Mouse (Mus musculus): Measurements from ENCODE around the gene Ehbp1l1.

The Ehbp1l1 gene

DNA sequence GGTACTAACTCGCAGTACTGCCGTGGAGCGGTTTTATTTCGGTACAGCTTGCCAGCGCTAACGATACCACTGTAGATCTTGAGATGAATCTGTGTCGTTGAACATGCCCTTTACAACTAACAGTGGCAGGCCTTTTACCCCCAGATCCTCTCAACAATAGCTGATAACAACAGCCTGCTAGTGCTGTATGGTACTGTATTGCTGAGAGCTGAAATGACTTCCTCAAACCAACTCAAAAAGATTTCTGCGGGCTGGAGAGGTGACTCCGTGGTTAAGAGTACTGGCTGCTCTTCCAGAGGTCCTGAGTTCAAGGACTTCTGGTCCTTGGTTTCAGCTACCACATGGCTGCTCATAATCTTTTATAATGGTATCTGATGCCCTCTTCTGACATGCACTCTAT is 8.2 kb upstream of the Ehbp1l1 start:
- DNase-seq (ENCODE audit: low read depth) = no peak

DNA sequence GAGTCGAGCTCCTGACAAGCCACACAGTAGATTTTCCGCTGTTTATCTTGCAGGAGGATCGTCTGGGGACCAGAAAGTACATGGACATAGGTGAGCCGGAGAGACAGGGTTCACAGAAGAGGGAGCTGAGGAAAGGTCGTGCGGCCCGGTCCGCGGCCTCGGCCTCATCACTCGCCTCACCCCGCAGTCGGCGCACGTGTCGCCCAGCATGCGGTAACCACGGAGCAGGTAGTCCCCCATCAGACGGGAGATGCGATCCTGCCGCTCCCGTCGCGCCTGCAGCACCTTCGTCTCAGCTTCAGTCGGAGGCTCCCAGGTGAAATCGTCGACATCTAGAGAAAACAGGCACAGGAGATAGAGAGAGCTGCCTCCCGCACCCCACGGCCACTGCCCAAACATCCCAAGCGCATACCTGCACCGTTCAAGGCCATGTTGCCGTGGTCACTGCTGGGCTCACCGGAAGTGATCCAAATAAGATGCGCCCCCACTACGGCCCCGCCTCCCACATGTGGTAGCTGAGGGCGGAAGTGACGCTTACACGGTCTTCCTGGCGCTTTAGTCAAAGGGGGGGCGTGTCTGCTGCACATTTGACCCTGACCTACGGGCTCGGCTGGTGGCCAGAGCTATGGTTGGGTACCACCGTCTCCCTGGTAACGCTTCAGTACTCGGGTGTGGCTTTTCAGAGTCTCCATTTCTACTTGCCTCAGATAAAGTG is 5.3 kb upstream of the Ehbp1l1 start:
- peak; percentile 82 for DNase-seq (ENCODE audit: low read depth)

DNA sequence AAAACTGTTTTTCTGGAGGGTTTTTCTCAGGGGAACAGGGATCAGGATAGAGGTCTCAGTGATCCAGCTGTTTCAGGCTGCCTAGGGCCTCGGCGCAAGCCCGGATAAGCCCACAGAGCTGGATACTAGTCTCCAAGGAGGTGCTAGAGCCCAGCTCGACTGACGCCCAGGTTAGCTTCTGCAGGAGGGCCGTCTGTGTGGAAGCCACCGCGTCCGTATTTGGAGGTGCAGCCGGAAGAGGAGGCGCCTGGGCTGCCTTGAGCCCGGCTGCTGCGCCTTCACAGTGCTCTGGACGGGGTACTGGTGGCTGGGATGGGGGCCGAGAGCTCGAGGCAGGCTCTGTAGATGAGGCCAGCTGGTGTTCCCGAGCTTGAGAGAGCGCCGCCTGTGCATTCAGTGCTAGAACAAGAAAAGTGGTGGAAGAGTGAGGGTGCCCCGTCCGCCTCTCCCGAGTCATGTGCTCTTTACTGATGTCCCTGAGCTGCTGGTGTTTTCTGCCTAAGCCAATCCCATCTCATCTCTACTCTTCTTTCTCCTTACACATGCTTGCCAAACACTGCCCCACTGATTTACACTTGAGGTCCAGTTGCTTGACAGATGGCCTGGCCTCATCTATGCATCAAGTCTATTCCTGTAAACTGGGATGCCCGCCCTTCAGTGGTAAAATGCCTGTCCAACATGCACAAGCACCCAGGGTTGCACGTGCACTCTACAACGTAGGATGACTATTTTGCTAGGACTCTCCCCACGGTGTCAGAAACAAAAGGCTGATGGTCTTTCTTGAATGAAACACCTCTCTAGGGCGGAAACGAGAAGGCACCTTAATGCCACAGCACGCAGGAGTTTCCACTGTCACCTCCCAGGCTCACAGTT is 4.4 kb upstream of the Ehbp1l1 start:
- no peak for DNase-seq (ENCODE audit: low read depth)

DNA sequence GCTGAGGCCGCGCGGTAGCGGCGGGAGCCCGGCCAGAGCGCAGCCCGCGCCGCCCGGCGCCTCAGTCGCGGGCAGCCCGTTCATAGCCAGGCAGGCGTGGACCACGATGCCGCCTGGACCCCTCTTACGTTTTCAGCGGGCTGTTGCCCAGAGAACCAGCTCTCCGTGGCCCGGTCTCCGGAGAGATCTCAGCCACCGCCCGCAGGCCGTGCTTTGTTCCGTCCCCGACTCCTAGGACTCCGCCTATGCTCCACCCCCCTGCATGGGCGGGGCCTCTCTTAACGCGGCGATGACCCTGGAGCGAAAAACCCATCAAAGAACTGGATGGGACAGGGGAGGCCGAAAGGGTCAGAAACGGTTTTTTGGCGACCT is 3.3 kb upstream of the Ehbp1l1 start, which contains the start of gene Fam89b:
TSS of gene Fam89b (minus strand) at position 210 of the 372 bp plus-strand sequence.
- no peak for DNase-seq (ENCODE audit: low read depth)

DNA sequence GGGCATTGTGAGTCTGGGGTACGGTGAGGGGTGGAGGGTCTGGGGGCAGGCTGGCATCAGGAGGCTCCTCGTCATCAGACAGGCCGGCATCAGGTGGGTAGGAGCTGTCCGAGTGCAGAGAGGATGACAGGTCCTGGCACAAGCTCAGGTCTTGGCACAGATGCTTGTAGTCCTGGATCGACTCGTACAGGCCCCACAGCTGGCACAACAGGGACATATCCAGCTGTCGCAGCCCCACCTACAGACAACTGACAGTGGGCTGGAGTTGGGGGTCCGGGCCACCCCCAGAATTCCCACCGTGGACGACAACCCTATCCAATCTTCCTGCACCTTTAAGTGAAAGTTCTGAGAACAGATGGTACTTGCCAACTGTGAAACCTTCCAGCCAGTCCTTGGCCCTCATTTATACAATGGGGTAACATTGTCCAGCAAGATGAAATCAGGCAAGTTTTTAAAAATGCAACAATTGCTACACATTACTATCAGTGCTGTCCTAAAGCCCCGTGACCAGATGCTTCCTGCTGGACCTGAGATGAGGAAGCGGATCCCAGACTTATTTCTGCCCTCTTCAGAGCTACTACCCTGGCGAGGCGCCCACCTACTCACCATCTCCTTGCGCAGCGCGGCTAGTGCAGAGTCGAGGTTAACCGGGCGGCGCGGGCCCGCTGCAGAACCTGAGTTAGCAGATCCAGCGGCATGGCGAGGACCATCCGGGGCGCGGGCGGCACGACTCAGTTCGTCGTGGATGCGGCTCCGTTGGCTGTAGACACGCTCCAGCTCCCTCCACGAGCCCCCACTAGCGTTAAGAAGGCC is 2.7 kb upstream of the Ehbp1l1 start:
- DNase-seq (ENCODE audit: low read depth) = no peak

DNA sequence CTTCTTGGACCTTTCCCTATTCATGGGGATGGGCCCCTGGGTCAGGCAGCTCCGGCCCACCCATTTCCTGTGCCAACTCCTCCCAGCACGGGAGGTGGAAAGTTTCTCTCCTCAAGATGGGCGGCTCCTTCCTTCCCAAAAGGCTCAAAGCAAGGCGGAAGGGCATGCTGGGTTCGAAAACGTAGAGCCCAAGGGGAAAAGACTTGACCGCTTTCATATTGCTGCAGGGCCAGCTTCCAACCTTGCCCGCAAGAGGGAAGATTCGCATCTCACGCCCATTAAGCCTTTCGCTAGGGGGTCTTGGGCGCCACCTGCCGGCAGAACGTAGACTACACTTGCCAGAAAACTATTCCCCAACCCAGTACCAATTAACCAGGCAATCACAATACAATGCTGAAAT is 1.6 kb upstream of the Ehbp1l1 start:
- peak; percentile 56 for DNase-seq (ENCODE audit: low read depth)

DNA sequence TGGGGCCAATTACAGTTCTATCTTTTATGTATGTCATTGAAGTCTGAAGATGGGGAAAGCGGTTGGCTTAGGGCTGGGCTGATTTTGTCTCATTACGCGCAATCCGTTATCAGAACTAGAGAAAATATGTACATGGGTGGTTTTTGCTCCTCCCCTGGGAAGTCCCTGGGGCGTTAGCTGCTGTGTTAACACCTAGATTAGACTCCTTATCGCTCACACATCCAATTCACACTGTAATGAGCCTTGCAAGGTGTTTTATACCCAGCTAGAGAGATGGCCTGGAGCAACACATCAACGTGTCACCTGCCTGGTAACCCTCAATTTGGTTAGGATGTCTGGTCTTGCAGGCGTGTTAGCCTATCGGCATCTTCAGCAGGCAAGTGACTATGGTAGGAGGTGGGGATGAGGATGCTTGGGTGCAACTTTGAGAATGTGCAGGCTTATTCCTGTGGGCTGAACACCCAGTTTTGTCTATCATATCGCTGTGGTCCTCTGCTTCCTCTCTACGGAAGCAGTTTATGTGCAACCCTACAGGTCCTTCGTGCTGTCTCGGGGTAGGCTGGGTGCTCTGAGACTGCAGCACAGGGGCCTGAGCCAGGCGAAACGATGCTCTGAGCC is 953 bp upstream of the Ehbp1l1 start:
- no peak for DNase-seq (ENCODE audit: low read depth)

DNA sequence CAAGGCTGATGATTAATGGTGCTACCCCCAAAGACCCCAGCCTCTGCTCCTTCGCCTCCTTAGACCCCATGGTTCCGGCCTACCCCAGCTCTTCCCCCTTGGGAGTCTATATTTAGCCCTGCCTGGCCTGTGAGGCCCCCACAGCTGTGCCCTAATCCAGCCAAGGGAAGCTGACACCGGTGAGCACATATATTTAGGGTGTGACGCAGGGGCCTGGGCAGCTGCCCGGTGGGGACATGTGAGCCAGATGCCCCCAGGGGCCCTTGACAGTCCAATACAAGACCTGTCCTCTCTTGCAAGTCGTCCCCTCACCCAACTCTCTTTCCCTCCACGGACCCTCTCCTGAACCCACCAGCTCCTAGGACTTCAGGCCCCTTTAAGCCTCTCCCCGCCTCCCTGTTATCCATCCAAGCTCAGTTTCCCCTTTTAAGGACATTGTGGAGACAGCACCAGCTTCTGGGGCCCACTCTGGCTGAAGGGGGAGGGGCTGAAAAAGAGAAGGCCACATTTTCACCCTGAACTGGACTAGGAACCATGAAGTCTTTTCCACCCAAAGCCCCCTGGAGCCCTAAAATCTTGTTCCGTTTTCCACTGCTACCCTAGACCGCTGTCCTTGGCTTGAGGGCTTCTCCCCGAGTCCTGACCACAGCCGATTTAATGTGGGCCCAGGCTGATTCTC is 949 bp downstream of the Ehbp1l1 start:
- no peak for DNase-seq (ENCODE audit: low read depth)

DNA sequence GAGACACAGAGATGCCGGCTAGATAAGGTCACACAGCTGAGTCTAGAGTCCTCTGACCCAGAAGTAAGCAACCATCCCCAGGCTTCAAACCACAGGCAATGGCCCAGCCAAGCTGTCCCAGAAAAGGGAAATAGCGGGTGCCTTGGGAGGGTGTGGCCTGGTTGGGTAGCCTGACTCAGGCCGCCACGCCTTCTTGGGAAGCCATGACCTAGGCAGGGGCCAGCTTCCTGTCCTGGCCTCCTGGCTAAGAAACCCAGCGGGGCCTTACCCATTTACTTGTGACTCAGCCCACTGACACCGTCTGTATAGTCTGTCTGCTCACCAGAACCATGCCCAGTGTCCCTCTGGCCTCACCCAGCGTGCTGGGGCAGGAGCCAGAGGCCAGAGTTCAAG is 1.6 kb downstream of the Ehbp1l1 start:
- DNase-seq (ENCODE audit: low read depth) = peak; percentile 83

DNA sequence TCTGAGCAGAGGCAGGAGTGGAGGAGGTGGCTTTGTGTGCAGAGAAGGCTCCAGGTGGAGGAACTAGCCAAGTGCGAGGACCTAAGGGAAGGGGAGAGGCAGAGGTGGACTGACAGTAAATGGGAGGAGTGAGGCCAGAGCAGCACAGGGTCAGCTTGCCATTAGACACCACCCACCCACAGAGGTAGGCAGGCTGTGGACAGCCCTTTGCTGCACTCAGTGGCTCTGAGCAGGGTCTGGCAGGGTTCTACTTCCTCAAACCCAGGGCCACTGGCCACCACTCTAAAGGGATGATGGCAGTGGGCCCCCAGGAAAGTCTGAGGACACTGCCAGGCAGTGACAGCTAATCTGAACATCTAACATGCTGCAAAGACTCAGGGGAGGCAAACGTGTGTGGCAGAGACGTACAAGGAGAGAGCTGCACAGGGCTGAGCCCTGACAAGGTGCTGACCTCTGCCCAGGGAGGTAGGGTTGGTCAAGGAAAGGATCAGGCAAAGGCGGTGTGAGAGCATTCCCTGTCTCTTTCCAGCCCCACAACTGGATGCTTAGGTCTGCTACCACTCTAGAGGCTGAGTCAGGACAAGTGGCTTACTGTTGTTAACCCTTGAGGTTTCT is 2.1 kb downstream of the Ehbp1l1 start:
- no peak for DNase-seq (ENCODE audit: low read depth)

DNA sequence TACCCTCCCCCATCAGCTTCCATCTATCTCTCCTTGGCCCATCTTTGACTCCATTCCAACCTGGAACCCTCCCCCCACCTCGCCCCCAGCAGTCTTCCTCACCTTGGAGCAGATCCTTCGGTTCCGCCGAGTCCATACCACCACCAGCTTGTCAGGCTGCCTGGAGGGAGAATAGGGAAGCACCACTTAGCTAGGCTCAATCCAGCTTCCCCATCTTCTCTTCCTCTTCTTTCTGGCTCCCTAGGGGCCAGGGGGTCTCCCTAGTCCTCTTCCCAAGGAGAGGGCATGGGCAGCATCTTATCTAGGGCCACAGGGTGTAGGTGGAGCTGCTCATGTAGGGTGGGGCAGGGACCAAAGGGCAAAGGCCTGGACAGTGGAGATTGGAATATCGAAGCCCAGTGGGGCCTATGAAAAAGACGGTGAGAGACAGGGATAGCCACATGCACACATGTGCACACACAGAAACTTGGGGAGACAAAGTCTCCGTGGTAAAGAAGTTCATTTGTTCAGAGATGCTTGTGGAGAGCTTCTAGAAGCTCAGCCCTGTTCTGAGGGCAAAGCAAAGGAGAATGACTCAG is 3.2 kb downstream of the Ehbp1l1 start:
- no peak for DNase-seq (ENCODE audit: low read depth)

DNA sequence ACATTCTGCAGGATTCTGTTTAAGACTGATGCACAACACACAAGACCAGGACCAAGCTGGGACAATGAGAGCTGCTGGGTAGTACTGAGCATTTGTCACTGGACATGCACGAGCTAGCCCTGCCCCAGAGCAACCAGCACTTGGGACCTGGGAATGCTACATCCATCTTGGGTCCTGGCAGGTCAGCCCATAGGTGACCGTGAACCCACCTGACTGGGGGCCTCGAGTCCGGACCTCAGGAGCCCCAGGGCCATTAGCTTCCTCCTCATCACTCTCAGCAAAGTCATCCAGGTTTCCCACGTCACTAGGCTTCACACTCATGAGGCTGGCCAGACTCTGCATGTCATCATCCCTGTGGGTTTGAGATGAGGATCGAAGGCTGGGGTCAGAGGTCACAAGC is 4.9 kb downstream of the Ehbp1l1 start:
- DNase-seq (ENCODE audit: low read depth) = no peak

DNA sequence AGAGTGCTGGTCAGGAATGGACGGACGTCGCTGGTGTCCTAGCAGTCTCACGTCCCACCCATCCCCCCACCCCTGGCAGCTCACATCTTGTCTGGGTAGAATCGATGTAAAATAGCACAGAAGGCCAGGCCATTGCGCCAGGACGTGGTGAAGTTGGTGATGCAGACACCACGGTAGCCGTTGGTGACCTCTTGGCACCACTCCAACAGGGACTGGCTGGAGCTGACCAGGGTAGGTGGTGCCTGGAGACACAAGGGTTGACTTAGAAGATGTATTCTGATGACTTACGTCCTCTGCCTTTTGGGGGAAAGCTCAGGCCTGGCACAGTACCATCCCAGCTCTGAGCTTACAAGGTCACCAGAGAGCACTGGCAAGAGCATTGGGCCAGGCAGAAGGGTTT is 9.2 kb downstream of the Ehbp1l1 start:
- DNase-seq (ENCODE audit: low read depth) = no peak

DNA sequence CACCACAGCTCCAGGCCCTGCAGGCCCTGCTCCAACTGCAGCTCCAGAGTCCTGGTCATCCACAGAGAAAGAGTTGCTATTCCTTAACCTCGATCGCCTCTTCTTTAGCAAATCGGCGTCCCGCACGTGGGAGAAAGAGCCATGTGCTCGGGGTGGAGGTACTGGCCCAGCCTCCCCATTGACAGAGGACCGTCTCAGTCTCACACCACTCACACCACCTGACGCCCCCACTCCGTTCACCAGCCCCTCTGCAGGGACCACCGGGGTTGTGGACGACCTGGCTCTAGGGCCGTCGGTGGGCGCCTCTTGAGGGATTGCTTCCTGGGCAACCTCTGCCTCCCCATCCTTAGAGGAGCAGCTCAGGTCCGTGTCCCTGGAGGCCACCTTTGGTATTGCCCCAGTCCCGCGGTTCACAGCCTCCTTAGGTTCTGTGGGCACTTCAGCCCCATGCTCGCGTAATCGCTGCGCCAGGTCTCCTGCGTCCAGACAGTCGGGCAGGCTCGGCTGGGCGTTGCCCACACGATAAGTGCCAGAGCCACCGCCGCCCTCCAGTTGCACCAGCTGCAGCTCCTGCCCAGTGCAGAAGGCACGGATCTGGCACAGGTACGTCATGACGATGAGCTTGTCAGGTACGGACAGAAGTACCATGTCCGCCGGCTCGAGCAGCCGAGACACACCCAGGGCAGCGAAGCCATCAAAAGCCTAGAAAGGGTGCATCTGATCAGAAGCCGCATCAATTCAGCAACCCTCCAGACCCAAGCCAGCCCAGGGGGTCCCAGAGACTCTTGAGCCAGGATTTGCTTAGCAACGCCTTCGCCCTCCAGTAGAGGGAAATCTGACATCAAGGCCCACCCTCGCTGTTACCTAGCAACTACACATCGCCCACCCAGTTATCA is 10.1 kb downstream of the Ehbp1l1 start:
- DNase-seq (ENCODE audit: low read depth) = no peak

DNA sequence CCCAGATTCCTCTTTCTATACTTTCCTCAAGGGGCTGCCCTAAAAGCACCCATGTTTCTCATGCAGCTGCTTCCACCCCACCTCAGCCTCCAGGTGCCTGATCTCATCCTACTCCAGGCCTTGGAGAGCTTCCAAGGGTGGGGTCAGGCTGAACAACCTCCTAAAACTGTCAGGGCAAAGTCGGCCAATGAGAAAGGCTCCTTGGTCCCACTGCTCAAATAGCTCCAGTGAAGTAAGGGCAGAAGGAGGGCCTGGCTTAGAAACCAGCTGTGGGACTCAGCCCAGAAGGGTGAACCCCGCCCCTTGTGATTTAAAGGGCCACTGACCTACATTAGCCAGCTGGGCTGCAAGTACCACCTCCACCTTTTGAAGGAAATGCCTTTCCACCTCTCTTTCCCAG is 12.4 kb downstream of the Ehbp1l1 start:
- peak; percentile 69 for DNase-seq (ENCODE audit: low read depth)

DNA sequence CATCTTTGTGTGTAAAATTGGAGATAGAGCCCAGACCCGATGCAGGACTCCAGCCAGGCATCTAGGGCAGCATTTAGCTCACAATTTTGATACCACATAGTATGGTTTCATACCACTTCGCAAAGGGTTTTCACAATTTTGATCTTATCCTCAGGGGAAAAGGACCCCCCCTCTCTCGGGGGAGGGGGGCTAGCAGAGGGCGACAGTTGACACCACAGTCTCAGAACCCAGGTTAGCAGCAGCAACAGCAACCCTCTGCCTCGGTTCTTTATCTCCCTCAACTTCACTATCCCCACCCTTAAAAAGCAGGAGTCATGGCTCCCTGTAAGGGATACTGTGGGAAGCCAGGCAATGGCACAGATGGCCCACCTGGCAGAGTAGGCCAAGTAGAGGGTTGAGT is 12.9 kb downstream of the Ehbp1l1 start:
- no peak for DNase-seq (ENCODE audit: low read depth)

DNA sequence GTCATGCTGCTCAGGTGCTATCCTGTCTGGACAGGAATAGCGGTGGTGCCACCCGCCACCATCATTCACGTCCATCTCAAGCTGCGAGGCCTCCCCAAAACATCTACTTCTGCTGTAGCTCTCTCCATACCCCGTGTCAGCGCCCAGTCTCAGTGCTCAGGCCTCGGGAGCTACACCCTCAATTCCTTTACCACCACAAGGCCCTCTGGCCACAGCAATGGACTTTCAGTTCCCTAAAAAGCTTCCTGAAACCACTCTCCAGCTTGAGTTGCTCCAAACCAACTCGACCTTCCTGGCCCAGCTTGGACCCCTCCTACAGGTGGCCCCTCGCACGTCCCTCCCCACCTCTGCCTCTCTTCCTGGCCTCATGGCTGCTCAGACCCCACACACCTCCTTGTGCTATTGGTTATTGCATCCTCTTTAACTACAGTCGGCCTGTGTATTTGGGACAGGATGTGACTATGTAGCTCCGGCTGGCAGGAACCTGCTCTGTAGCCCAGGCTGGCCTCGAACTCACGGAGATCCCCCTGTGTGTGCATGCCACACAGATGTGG is 14.1 kb downstream of the Ehbp1l1 start:
- no peak for DNase-seq (ENCODE audit: low read depth)

DNA sequence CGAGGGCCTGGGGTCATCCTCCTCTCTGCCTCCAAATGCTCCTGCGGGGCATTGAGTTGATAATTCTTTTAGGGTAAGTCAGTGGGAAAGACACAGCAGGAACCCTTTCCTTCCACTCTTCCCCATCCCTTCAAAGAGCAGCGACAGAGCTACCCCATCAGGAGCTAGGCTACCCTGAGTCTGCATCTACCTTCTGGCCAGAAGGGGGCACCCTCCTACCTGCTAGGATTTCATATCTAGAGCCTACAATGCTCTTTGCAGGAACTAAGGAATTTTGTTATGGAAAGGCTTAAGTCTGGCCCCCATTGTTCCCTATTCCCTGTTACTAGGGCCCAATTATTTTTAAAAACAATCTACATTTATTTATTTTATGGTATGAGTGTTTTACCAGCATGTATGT is 14.9 kb downstream of the Ehbp1l1 start:
- DNase-seq (ENCODE audit: low read depth) = no peak

DNA sequence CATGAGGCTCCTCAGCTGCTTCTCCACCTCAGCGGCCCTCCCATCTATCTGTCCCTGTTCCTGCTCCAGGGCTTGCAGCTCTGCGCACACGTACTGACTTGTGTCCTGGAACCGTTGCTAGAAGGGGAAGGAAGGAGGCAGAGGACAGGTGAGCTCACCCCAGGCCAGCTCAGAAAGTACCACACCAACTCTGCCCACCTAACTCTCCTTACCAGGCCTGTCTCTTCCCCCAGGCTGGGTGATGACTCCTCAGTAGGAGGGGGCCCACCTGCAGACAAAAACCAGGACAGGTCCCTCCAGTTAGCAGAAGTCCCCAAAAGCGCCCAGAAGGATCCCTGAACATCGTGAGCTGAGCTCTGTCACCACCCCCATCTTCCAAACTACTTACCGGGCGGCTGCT is 15.5 kb downstream of the Ehbp1l1 start:
- no peak for DNase-seq (ENCODE audit: low read depth)
